Mouse (Mus musculus) adrenal gland, postnatal 10 days (tissue): Measurements from ENCODE around the gene Ttc13. TPM values are rescaled to one million over a fixed set of nuclear protein-coding genes. Genes with fewer than 3 reads are reported as not detected.

ENCODE experiments used
- DNase-seq: peaks from one replicate; pipeline ENCODE4 v3.0.0; 2021; ENCODE audit warnings: mixed read lengths
- total RNA-seq, 2 experiments: library from RNA; stranded (reverse); gene quantifications; 2 replicates each; pipeline ENCODE4 v1.2.3; 2021

Gene Ttc13
- total RNA-seq, 2 experiments from 2014 or later = 41.8 to 47.1 TPM

GRCm38 (mm10) chr8:124703526-124703925, 18.3 kb downstream of the Ttc13 start:
- no peak for DNase-seq

GRCm38 (mm10) chr8:124702183-124702582, 19.6 kb downstream of the Ttc13 start:
- DNase-seq = no peak

- no peak for DNase-seq
Measured at GRCm38 (mm10) chr8:124701023-124701422, 20.8 kb downstream of the Ttc13 start.

- DNase-seq = no peak
Measured at GRCm38 (mm10) chr8:124700271-124700670, 21.5 kb downstream of the Ttc13 start.

- DNase-seq = no peak
Measured at GRCm38 (mm10) chr8:124695424-124696100, 26.2 kb downstream of the Ttc13 start.

GRCm38 (mm10) chr8:124691706-124692105, 30.1 kb downstream of the Ttc13 start:
- DNase-seq = no peak

GRCm38 (mm10) chr8:124688899-124689298, 32.9 kb downstream of the Ttc13 start:
- DNase-seq = no peak

- DNase-seq = no peak
Measured at GRCm38 (mm10) chr8:124682218-124682617, 39.6 kb downstream of the Ttc13 start.

- no peak for DNase-seq
Measured at GRCm38 (mm10) chr8:124681792-124682157, 40.0 kb downstream of the Ttc13 start.

- DNase-seq = no peak
Measured at GRCm38 (mm10) chr8:124681077-124681791, 40.5 kb downstream of the Ttc13 start.

GRCm38 (mm10) chr8:124678246-124678645, 43.5 kb downstream of the Ttc13 start:
- no peak for DNase-seq

GRCm38 (mm10) chr8:124677486-124677885, 44.3 kb downstream of the Ttc13 start:
- DNase-seq = peak; percentile 87

GRCm38 (mm10) chr8:124677078-124677477, 44.7 kb downstream of the Ttc13 start:
- DNase-seq = no peak

- no peak for DNase-seq
Measured at GRCm38 (mm10) chr8:124676661-124677060, 45.1 kb downstream of the Ttc13 start.

- DNase-seq = no peak
Measured at GRCm38 (mm10) chr8:124672345-124672744, 49.4 kb downstream of the Ttc13 start.

GRCm38 (mm10) chr8:124668798-124669197, 53.0 kb downstream of the Ttc13 start:
- DNase-seq = peak; percentile 59

GRCm38 (mm10) chr8:124664414-124664813, 57.4 kb downstream of the Ttc13 start:
- DNase-seq = no peak

GRCm38 (mm10) chr8:124663874-124664230, 57.9 kb downstream of the Ttc13 start:
- DNase-seq = no peak

- DNase-seq = peak; percentile 93
Measured at GRCm38 (mm10) chr8:124663112-124663873, 58.5 kb downstream of the Ttc13 start, which contains the start of gene 2310022B05Rik. Gene 2310022B05Rik (minus strand): TSS chr8:124663369.

GRCm38 (mm10) chr8:124662446-124663111, 59.2 kb downstream of the Ttc13 start:
- DNase-seq = no peak

- DNase-seq = no peak
Measured at GRCm38 (mm10) chr8:124661781-124662180, 60.0 kb downstream of the Ttc13 start.

GRCm38 (mm10) chr8:124658415-124658814, 63.4 kb downstream of the Ttc13 start:
- DNase-seq = peak; percentile 88

- DNase-seq = no peak
Measured at GRCm38 (mm10) chr8:124657961-124658360, 63.8 kb downstream of the Ttc13 start.
